Mouse (Mus musculus): ENCODE measurements at regions not wholly inside any gene's neighbourhood (a gene's known extent, or its start where the extent isn't known, plus 50 kb on each side); places are given as distances from the start of the nearest gene placed in this dataset.
"Not testable (repeated sequence)": the region's sequence is repeated elsewhere in the genome, so short reads cannot be mapped to it uniquely, and the experiment has no call there.

DNA sequence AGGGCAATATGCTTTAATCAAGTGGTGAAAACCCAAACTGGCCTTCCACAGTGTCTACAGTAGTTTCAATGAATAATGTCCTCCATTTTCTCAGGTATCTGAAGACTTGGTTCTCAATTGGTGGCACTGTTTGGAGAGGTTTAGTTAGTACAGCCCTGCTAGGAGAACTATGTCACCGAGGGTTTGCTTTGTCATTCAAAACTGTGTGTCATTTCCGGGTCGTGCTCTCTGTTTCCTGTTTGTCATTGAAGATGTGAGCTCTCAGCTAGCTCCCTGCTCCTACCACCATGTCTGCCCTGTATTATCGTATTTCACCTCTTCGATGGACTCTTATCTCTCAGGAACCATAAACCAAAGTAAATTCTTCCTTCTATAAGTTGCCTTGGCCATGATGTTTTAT, 79.3 kb upstream of the Creb5 start:
- 74% methylated on average over 5 of the region's 5 CpGs for WGBS
- no peak for DNase-seq (ENCODE audit: extremely low read depth, low read depth, low spot score)
- no peaks in the 10 kb centered on the region for H3K36me3 ChIP-seq (ENCODE audit: control insufficient read depth, insufficient read depth, low read length)

DNA sequence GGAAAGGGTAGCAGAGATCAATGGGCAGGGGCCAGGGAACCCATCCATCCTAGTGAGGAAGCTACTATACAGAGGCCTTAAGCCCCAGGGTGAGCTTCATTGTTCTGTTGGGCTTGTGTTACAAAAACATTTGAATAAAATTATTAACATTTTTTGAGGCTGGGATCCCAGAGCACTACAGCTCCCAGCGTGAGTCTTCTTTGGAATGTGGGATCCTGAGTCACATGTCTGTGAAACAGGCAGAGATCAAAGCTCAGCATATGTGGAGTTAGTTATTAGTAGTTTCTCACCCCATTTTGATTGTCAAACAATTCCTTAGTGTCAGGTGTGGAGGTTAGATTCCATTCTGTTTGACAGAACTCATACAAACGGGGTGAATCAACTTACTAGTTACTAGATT, 79.7 kb upstream of the Creb5 start:
- Histone ChIP-seq H3K79me2 (ENCODE audit: control insufficient read depth, insufficient read depth, low read length) (no peaks in the 10 kb centered on the region), H3K9ac (ENCODE audit: low read depth, low read length) (no peak overlapping the region), H3K27me3 (ENCODE audit: control insufficient read depth, insufficient read depth, low read length) (0 out of 2 replicates have a peak, but pooled peaks cover 3% of the 10 kb centered on the region), H3K4me1 (ENCODE audit: control insufficient read depth, insufficient read depth, low read length) (peaks cover 2% of the 10 kb centered on the region), H3K27ac (replicated peaks; ENCODE audit: insufficient read depth, low read depth, low read length) (no peak overlapping the region), H3K36me3 (ENCODE audit: control insufficient read depth, insufficient read depth, low read length) (no peaks in the 10 kb centered on the region), H3K4me3 (ENCODE audit: insufficient read depth, low read depth, low read length) (no peak overlapping the region)
- no peak for DNase-seq (ENCODE audit: extremely low read depth, low read depth, low spot score)
- no peak for TF ChIP-seq CTCF (IDR thresholded peaks at IDR 0.05; ENCODE audit: low read depth, low read length)
- no peak for TF ChIP-seq POLR2A (IDR thresholded peaks at IDR 0.05; ENCODE audit: extremely low read depth, insufficient read depth, low read length)
- WGBS = 75% methylated on average over 2 of the region's 2 CpGs

More for the DNA sequence above, 79.3 kb upstream of the Creb5 start:
- peaks cover 2% of the 10 kb centered on the region for H3K4me1 ChIP-seq (ENCODE audit: control insufficient read depth, insufficient read depth, low read length)
- H3K9ac ChIP-seq (ENCODE audit: low read depth, low read length) = no peak overlapping the region
- H3K27ac ChIP-seq (replicated peaks; ENCODE audit: insufficient read depth, low read depth, low read length) = no peak overlapping the region
- H3K79me2 ChIP-seq (ENCODE audit: control insufficient read depth, insufficient read depth, low read length) = no peaks in the 10 kb centered on the region
- no peak overlapping the region for H3K4me3 ChIP-seq (ENCODE audit: insufficient read depth, low read depth, low read length)
- 0 out of 2 replicates have a peak, but pooled peaks cover under 1% of the 10 kb centered on the region for H3K27me3 ChIP-seq (ENCODE audit: control insufficient read depth, insufficient read depth, low read length)
- no peak for TF ChIP-seq POLR2A (IDR thresholded peaks at IDR 0.05; ENCODE audit: extremely low read depth, insufficient read depth, low read length)

DNA sequence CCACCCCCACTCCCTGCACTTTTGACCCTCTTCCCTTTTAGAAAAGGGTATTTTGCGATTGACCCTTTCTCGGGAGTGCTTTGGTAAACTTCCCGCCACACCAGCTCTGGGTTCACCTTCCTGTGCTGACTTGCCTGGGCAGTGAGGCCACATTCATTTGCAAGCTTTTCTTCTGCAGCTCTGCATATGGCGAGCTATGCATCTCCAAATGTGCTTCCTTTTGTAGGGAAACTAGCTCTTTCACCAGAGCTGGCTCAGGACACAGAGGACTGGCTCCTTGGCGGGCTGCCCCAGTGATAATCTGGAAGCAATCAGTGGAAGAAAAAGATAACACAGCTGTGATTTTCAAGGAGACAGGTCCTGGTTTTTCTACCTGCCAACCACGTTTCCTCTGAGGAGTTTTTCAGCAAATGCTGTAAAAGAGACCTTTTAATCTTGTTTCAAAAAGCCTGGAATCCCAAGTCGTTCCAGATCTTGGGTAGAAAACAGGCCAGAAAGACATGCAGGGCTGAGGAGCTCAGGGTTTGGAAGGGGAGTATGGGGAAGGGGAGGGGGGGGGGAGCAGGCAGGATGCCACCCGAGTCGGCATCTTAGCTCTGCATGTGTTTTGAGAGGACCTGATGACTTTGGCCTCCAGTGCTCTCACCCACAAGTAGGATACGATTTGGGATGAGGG, 85.7 kb upstream of the Creb5 start:
- WGBS = 28% methylated on average over 10 of the region's 10 CpGs
- H3K36me3 ChIP-seq (ENCODE audit: control insufficient read depth, insufficient read depth, low read length) = no peaks in the 10 kb centered on the region
- H3K27me3 ChIP-seq (ENCODE audit: control insufficient read depth, insufficient read depth, low read length) = 0 out of 2 replicates have a peak, but pooled peaks cover 3% of the 10 kb centered on the region
- no peaks in the 10 kb centered on the region for H3K79me2 ChIP-seq (ENCODE audit: control insufficient read depth, insufficient read depth, low read length)
- no peak for DNase-seq (ENCODE audit: extremely low read depth, low read depth, low spot score)
- H3K9ac ChIP-seq (ENCODE audit: low read depth, low read length) = no peak overlapping the region
- H3K4me3 ChIP-seq (ENCODE audit: insufficient read depth, low read depth, low read length) = no peak overlapping the region
- no peak overlapping the region for H3K27ac ChIP-seq (replicated peaks; ENCODE audit: insufficient read depth, low read depth, low read length)
- no peaks in the 10 kb centered on the region for H3K4me1 ChIP-seq (ENCODE audit: control insufficient read depth, insufficient read depth, low read length)
- no peak for TF ChIP-seq POLR2A (IDR thresholded peaks at IDR 0.05; ENCODE audit: extremely low read depth, insufficient read depth, low read length)
- no peak for TF ChIP-seq CTCF (IDR thresholded peaks at IDR 0.05; ENCODE audit: low read depth, low read length)

DNA sequence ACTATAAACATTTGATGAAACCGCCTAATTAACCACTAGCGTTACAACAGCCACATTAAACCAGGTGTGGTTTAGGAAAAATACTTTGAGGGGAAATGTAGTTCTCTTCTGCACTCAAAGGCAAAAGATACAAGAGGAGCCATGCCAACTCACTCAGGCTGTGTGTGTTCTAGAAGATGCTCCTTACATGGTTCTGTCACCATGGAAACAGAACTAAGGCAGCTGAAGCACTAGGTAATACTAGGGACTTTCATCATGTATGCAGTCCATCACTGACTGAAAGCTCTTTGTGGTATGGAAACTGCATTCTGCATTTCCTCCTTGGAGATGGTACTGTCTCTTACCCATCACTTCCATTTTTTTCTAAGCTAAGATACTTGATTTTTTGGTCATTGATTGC, 87.6 kb upstream of the Creb5 start:
- 0 out of 2 replicates have a peak, but pooled peaks cover 3% of the 10 kb centered on the region for H3K27me3 ChIP-seq (ENCODE audit: control insufficient read depth, insufficient read depth, low read length)
- H3K79me2 ChIP-seq (ENCODE audit: control insufficient read depth, insufficient read depth, low read length) = no peaks in the 10 kb centered on the region
- no peak for DNase-seq (ENCODE audit: extremely low read depth, low read depth, low spot score)
- H3K27ac ChIP-seq (replicated peaks; ENCODE audit: insufficient read depth, low read depth, low read length) = no peak overlapping the region
- TF ChIP-seq CTCF (IDR thresholded peaks at IDR 0.05; ENCODE audit: low read depth, low read length) = no peak
- WGBS = 93% methylated on average over 2 of the region's 2 CpGs
- no peaks in the 10 kb centered on the region for H3K36me3 ChIP-seq (ENCODE audit: control insufficient read depth, insufficient read depth, low read length)
- H3K9ac ChIP-seq (ENCODE audit: low read depth, low read length) = no peak overlapping the region
- H3K4me3 ChIP-seq (ENCODE audit: insufficient read depth, low read depth, low read length) = no peak overlapping the region
- H3K4me1 ChIP-seq (ENCODE audit: control insufficient read depth, insufficient read depth, low read length) = no peaks in the 10 kb centered on the region

DNA sequence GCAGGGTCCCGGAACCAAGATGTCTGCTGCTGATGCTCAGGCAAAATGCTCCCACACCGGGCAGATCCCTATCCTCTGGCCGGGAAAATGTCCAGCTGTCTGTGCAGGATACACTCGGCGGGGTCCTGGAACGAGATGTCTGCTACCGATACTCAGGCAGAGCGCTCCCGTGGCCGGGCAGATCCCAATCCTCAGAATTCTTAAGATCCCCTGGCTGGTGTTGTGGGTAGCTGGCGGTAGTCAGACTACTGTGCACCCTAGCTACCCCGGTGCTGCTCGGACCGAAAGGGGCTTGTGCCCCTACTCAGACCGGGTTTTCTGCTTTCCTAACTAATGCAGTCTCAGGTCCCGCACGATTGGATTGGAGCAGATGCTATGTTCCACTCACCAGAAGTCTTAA, 104.9 kb upstream of the Creb5 start:
- DNase-seq (ENCODE audit: extremely low read depth, low read depth, low spot score); H3K9ac ChIP-seq (ENCODE audit: low read depth, low read length); H3K4me1 ChIP-seq (ENCODE audit: control insufficient read depth, insufficient read depth, low read length); H3K4me3 ChIP-seq (ENCODE audit: insufficient read depth, low read depth, low read length); H3K27me3 ChIP-seq (ENCODE audit: control insufficient read depth, insufficient read depth, low read length); H3K79me2 ChIP-seq (ENCODE audit: control insufficient read depth, insufficient read depth, low read length); H3K36me3 ChIP-seq (ENCODE audit: control insufficient read depth, insufficient read depth, low read length); H3K27ac ChIP-seq (replicated peaks; ENCODE audit: insufficient read depth, low read depth, low read length): not testable (repeated sequence)
- WGBS = 93% methylated on average over 17 of the region's 17 CpGs

DNA sequence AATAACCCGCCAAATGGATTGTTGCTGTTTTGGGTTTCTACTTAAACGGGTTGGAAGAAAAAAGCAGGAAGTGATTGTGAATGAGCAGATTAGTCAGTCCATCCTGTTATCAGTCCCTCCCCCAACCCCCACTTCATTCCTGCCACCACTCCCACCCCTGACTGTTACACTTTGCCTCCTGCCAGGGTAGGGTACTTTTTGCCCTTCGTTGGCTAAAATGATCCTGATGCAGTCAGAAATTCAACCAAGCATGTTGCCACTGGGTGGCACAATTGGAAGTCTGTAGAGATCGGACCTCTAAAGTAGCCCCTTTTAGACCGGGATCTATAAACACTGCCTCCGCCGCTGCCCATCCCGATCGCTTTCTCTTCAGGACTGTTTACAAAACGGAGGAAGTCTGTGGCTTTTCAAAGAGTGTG, 96.0 kb upstream of the Jazf1 start:
- H3K36me3 ChIP-seq (ENCODE audit: control insufficient read depth, insufficient read depth, low read length) = no peaks in the 10 kb centered on the region
- 10% methylated on average over 10 of the region's 10 CpGs for WGBS
- H3K4me3 ChIP-seq (ENCODE audit: insufficient read depth, low read depth, low read length) = no peak overlapping the region
- H3K4me1 ChIP-seq (ENCODE audit: control insufficient read depth, insufficient read depth, low read length) = 0 out of 2 replicates have a peak, but pooled peaks cover 2% of the 10 kb centered on the region
- no peak for DNase-seq (ENCODE audit: extremely low read depth, low read depth, low spot score)
- TF ChIP-seq CTCF (IDR thresholded peaks at IDR 0.05; ENCODE audit: low read depth, low read length) (no peak), POLR2A (IDR thresholded peaks at IDR 0.05; ENCODE audit: extremely low read depth, insufficient read depth, low read length) (no peak)
- no peak overlapping the region for H3K27ac ChIP-seq (replicated peaks; ENCODE audit: insufficient read depth, low read depth, low read length)
- H3K27me3 ChIP-seq (ENCODE audit: control insufficient read depth, insufficient read depth, low read length) = no peaks in the 10 kb centered on the region; the same call in 1 of the 2 replicates
- H3K79me2 ChIP-seq (ENCODE audit: control insufficient read depth, insufficient read depth, low read length) = no peaks in the 10 kb centered on the region
- H3K9ac ChIP-seq (ENCODE audit: low read depth, low read length) = no peak overlapping the region

All from liver, adult 2 months (tissue).